Mouse (Mus musculus) B cell, adult 2 months (primary cell): ENCODE measurements around the gene Fto.

Experiments
- DNase-seq, 2 experiments: peaks; one replicate each; pipeline ENCODE4 v3.0.0; 2022

The Fto gene

GRCm38 (mm10) chr8:91706533-91706932, 393.2 kb downstream of the Fto start:
- DNase-seq = no peak

GRCm38 (mm10) chr8:91708661-91709060, 395.3 kb downstream of the Fto start:
- DNase-seq = no peak

- DNase-seq = no peak
These were observed 396.4 kb downstream of the Fto start for GRCm38 (mm10) chr8:91709768-91710167.

GRCm38 (mm10) chr8:91711202-91711601, 397.9 kb downstream of the Fto start:
- no peak for DNase-seq

- no peak for DNase-seq
These were observed 398.8 kb downstream of the Fto start for GRCm38 (mm10) chr8:91711981-91712598.

- no peak for DNase-seq
These were observed 399.6 kb downstream of the Fto start for GRCm38 (mm10) chr8:91712731-91713569.

- DNase-seq = no peak
These were observed 400.5 kb downstream of the Fto start for GRCm38 (mm10) chr8:91713677-91714312.

- no peak for DNase-seq
These were observed 401.4 kb downstream of the Fto start for GRCm38 (mm10) chr8:91714733-91715132.

- no peak for DNase-seq
These were observed 402.2 kb downstream of the Fto start for GRCm38 (mm10) chr8:91715387-91716085.
